Mouse (Mus musculus) bone marrow, adult 2 months (tissue): ENCODE results near the gene Cntn5. TPM values are rescaled to one million over a fixed set of nuclear protein-coding genes. Genes with fewer than 3 reads are reported as not detected.

ENCODE experiments used
- H3K27ac ChIP-seq: fragments of 200-500 bp; 2 replicates; pipeline ENCODE4 v1.5.1; 2012; ENCODE audit warnings: low read depth, mild to moderate bottlenecking, control low read depth, inconsistent platforms, low read length; ENCODE audit not compliant: control insufficient read depth, poor library complexity, insufficient read depth
- H3K4me1 ChIP-seq: fragments of 200-500 bp; 2 replicates; pipeline ENCODE4 v1.6.1; 2011; ENCODE audit warnings: low read length; ENCODE audit not compliant: control insufficient read depth, insufficient read depth
- H3K4me3 ChIP-seq: fragments of 200-500 bp; replicated peaks from 2 replicates; pipeline ENCODE3; 2011; ENCODE audit warnings: mild to moderate bottlenecking, low read depth, low read length, control low read depth; ENCODE audit not compliant: control insufficient read depth
- CTCF ChIP-seq: fragments of 200-500 bp; IDR thresholded peaks from 2 replicates; pipeline ENCODE4 v1.5.1; 2011; ENCODE audit warnings: low read length, control low read depth; ENCODE audit not compliant: control insufficient read depth, insufficient read depth
- POLR2A ChIP-seq: fragments of 200-500 bp; IDR thresholded peaks from 2 replicates; pipeline ENCODE4 v1.6.1; 2011; ENCODE audit warnings: low read depth, mild to moderate bottlenecking, control low read depth, low read length, borderline replicate concordance; ENCODE audit not compliant: control insufficient read depth
- WGBS: fragments of 180-500 bp; shearing (Covaris S2); methylation state at CpG from one replicate; pipeline ENCODE4 v1.1.7; 2018; 5-methylcytosine and 5-hydroxymethylcytosine counted together
- polyA plus RNA-seq: library from polyadenylated mRNA; stranded (reverse); fragments of >200 nt; gene quantifications from 2 replicates; pipeline ENCODE4 v1.2.4, GENCODE M21; 2011; ENCODE audit warnings: low replicate concordance; ENCODE audit not compliant: missing spikeins, insufficient read depth, insufficient read length

Cntn5 gene
- polyA plus RNA-seq, 1 experiment: not detected

GRCm38 (mm10) chr9:10667438-10667837, 237.1 kb downstream of the Cntn5 start:
- H3K4me1 ChIP-seq: no peaks in the 10 kb centered on the region
- TF ChIP-seq POLR2A (no peak), CTCF (no peak)
- WGBS: 49% methylated on average over 4 of the region's 4 CpGs
- no peak overlapping the region for H3K4me3 ChIP-seq
- H3K27ac ChIP-seq: no peak overlapping the region

GRCm38 (mm10) chr9:10665756-10666155, 238.8 kb downstream of the Cntn5 start:
- Histone ChIP-seq H3K4me3 (no peak overlapping the region), H3K4me1 (no peaks in the 10 kb centered on the region), H3K27ac (no peak overlapping the region)
- TF ChIP-seq CTCF: no peak
- TF ChIP-seq POLR2A: no peak

- Histone ChIP-seq H3K27ac (no peak overlapping the region), H3K4me1 (no peaks in the 10 kb centered on the region), H3K4me3 (no peak overlapping the region)
- WGBS: 41% methylated on average over 2 of the region's 2 CpGs
- no peak for TF ChIP-seq POLR2A
- no peak for TF ChIP-seq CTCF
Observed at GRCm38 (mm10) chr9:10663101-10663500, 241.5 kb downstream of the Cntn5 start.

- H3K27ac ChIP-seq: no peak overlapping the region
- H3K4me1 ChIP-seq: no peaks in the 10 kb centered on the region
- no peak for TF ChIP-seq POLR2A
- no peak for TF ChIP-seq CTCF
- WGBS: 63% methylated on average over 1 of the region's 1 CpGs
- no peak overlapping the region for H3K4me3 ChIP-seq
Observed at GRCm38 (mm10) chr9:10659478-10659877, 245.1 kb downstream of the Cntn5 start.

- TF ChIP-seq POLR2A (no peak), CTCF (no peak)
- no peak overlapping the region for H3K27ac ChIP-seq
- WGBS: 53% methylated on average over 1 of the region's 1 CpGs
- no peak overlapping the region for H3K4me3 ChIP-seq
- no peaks in the 10 kb centered on the region for H3K4me1 ChIP-seq
Observed at GRCm38 (mm10) chr9:10658086-10658485, 246.5 kb downstream of the Cntn5 start.

GRCm38 (mm10) chr9:10657144-10657748, 247.3 kb downstream of the Cntn5 start:
- no peak for TF ChIP-seq CTCF
- no peak for TF ChIP-seq POLR2A
- WGBS: 70% methylated on average over 4 of the region's 4 CpGs
- Histone ChIP-seq H3K4me3 (no peak overlapping the region), H3K4me1 (no peaks in the 10 kb centered on the region), H3K27ac (no peak overlapping the region)

GRCm38 (mm10) chr9:10650632-10651031, 253.9 kb downstream of the Cntn5 start:
- Histone ChIP-seq H3K4me3 (no peak overlapping the region), H3K4me1 (no peaks in the 10 kb centered on the region), H3K27ac (no peak overlapping the region)
- TF ChIP-seq POLR2A (no peak), CTCF (no peak)
- WGBS: 55% methylated on average over 1 of the region's 1 CpGs

- 80% methylated on average over 5 of the region's 5 CpGs for WGBS
- no peak overlapping the region for H3K4me3 ChIP-seq
- no peak overlapping the region for H3K27ac ChIP-seq
- TF ChIP-seq POLR2A: no peak
- TF ChIP-seq CTCF: no peak
- no peaks in the 10 kb centered on the region for H3K4me1 ChIP-seq
Observed at GRCm38 (mm10) chr9:10645951-10646350, 258.6 kb downstream of the Cntn5 start.

GRCm38 (mm10) chr9:10645045-10645830, 259.3 kb downstream of the Cntn5 start:
- Histone ChIP-seq H3K27ac (no peak overlapping the region), H3K4me1 (no peaks in the 10 kb centered on the region), H3K4me3 (no peak overlapping the region)
- WGBS: 67% methylated on average over 7 of the region's 7 CpGs
- TF ChIP-seq POLR2A: no peak
- no peak for TF ChIP-seq CTCF
